In the genomic region with DNA sequence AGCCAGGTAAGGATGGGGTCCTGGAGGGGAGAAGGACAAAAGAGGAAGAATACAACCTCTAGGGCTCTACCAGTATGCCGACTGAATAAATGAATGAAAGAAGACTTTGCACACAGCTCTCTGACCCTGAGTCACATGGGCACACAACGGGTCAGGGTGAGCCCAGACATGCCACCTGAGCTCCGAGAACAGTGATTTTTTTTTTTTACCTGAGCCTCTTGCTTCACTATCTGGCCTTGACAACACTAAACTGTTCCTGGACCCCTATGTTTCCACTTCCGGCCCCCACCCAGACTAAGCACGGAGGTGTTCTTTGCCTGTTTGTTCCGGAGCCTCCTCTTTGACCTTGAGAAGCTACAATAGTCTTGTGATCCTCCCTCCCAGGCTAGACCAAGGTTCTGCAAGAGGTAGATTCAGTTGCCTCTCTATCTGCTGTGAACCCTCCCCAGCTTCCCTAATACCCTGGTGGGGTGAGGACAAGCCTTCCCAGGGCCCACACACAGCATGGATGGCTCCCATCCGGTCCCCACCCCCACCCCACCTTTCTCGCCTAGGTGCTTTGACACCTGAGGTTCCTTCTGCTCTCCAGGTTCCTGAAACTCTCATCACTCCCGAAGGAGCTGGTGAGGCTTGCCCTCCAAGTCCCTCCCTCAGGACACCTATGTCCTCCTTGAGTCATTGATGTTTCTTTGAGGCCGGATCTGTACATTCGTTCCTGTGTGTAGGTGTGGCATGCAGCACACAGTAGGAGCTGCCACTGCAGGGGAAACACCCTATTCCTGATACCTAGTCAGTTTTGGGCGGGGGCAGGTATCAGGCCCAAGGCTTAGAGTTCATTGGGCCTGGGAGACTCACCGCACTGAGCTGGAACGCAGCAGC, we compare ENCODE assay signal across 20 mouse cellular contexts. TPM values are rescaled to one million over a fixed set of nuclear protein-coding genes. Genes with fewer than 3 reads are reported as not detected.
DNase-seq lines count a peak whose midpoint lies in the region; ATAC-seq lines count a peak whose summit lies in the region.
"Had no signal": no experiment of that assay in that cellular context is flagged by ENCODE, and none has a peak within 500 bp of the region (broad histone marks: within the 10 kb centered on the region; RNA-seq: fewer than 3 reads in every experiment).

No protein-coding gene starts in this region.

- 70% methylated on average over 14 of the region's 14 CpGs for WGBS in neural tube, embryonic 11.5 days
- 58% methylated on average over 14 of the region's 14 CpGs for WGBS in hindbrain, embryonic 11.5 days
- 67% methylated on average over 14 of the region's 14 CpGs for WGBS in midbrain, embryonic 12.5 days

- no peaks in the 10 kb centered on the region for H3K9me3 ChIP-seq in neural tube, embryonic 11.5 days (ENCODE audit: control insufficient read depth, low read length)
- no peaks in the 10 kb centered on the region for H3K9me3 ChIP-seq in hindbrain, embryonic 11.5 days (ENCODE audit: control insufficient read depth, low read length)
- no peaks in the 10 kb centered on the region for H3K9me3 ChIP-seq in midbrain, embryonic 12.5 days
- H3K9me3 ChIP-seq: embryonic facial prominence, embryonic 13.5 days; heart, embryonic 13.5 days; limb, embryonic 13.5 days had no signal

- H3K4me2 ChIP-seq in neural tube, embryonic 11.5 days (ENCODE audit: low read depth): no peak overlapping the region
- no peak overlapping the region for H3K4me2 ChIP-seq in hindbrain, embryonic 11.5 days (replicated peaks; ENCODE audit: low read depth, low read length)
- peak overlapping the region; percentile 36 for H3K4me2 ChIP-seq in midbrain, embryonic 12.5 days (replicated peaks)
- H3K4me2 ChIP-seq: embryonic facial prominence, embryonic 13.5 days; heart, embryonic 13.5 days; limb, embryonic 13.5 days had no signal

- no peak overlapping the region for H3K4me3 ChIP-seq in neural tube, embryonic 11.5 days (ENCODE audit: low read depth, low read length)
- H3K4me3 ChIP-seq in hindbrain, embryonic 11.5 days (ENCODE audit: low read depth, low read length): no peak overlapping the region
- H3K4me3 ChIP-seq in midbrain, embryonic 12.5 days: no peak overlapping the region
- H3K4me3 ChIP-seq: embryonic facial prominence, embryonic 13.5 days; heart, embryonic 13.5 days; limb, embryonic 13.5 days had no signal

- H3K36me3 ChIP-seq in neural tube, embryonic 11.5 days (ENCODE audit: control insufficient read depth, insufficient read depth, low read length): no peaks in the 10 kb centered on the region
- H3K36me3 ChIP-seq in hindbrain, embryonic 11.5 days (ENCODE audit: control insufficient read depth, insufficient read depth, low read length): no peaks in the 10 kb centered on the region
- H3K36me3 ChIP-seq in midbrain, embryonic 12.5 days: no peaks in the 10 kb centered on the region
- H3K36me3 ChIP-seq: embryonic facial prominence, embryonic 13.5 days; G1E; heart, embryonic 13.5 days; limb, embryonic 13.5 days had no signal

- no peaks in the 10 kb centered on the region for H3K27me3 ChIP-seq in neural tube, embryonic 11.5 days (ENCODE audit: control insufficient read depth, insufficient read depth, low read length)
- H3K27me3 ChIP-seq in hindbrain, embryonic 11.5 days (ENCODE audit: control insufficient read depth, insufficient read depth, low read length): no peaks in the 10 kb centered on the region
- H3K27me3 ChIP-seq in midbrain, embryonic 12.5 days: no peaks in the 10 kb centered on the region; the same call in 1 of the 2 replicates
- H3K27me3 ChIP-seq: limb, embryonic 13.5 days had no signal

- DNase-seq in neural tube, embryonic 11.5 days (ENCODE audit: low spot score): no peak
- no peak for DNase-seq in neural tube, embryonic 10.5 days (ENCODE audit: extremely low spot score, low spot score)
- DNase-seq in hindbrain, embryonic 11.5 days (ENCODE audit: low spot score): no peak
- DNase-seq in kidney, postnatal 14 days: no peak
- DNase-seq in cerebellum, postnatal 4 days (ENCODE audit: low spot score in 2 of 2): no peak
- DNase-seq in spleen, postnatal 36 days (ENCODE audit: low spot score in 2 of 2): no peak
- DNase-seq in right cerebral cortex, adult 18-20 months: no peak
- DNase-seq: cerebellum, postnatal 14 days; gastrocnemius, postnatal 36 days; layer of hippocampus, adult 9-11 months; lung, postnatal 4 days; spleen, adult 18-20 months had no signal

- H3K27ac ChIP-seq in neural tube, embryonic 11.5 days (ENCODE audit: low read depth, low read length): 0 out of 2 replicates have a peak overlapping the region, but pooled peaks have one; percentile 31
- H3K27ac ChIP-seq in hindbrain, embryonic 11.5 days (ENCODE audit: low read depth, low read length): peak overlapping the region; percentile 88
- peak overlapping the region; percentile 84 for H3K27ac ChIP-seq in midbrain, embryonic 12.5 days (replicated peaks)
- H3K27ac ChIP-seq: embryonic facial prominence, embryonic 13.5 days; heart, embryonic 13.5 days; kidney, postnatal 0 days; limb, embryonic 13.5 days; stomach, postnatal 0 days had no signal

- ATAC-seq in neural tube, embryonic 11.5 days (ENCODE audit: insufficient read depth, low FRiP score, low TSS enrichment): no peak
- ATAC-seq in hindbrain, embryonic 11.5 days (ENCODE audit: low FRiP score): no peak
- peak; percentile 3 for ATAC-seq in midbrain, embryonic 12.5 days (ENCODE audit: low FRiP score, low read depth)
- ATAC-seq: inflammation-experienced regulatory T-cells, adult 6 months had no signal

- H3K4me1 ChIP-seq in neural tube, embryonic 11.5 days (ENCODE audit: control insufficient read depth, insufficient read depth, low read length): peaks cover 4% of the 10 kb centered on the region
- H3K4me1 ChIP-seq in hindbrain, embryonic 11.5 days (replicated peaks; ENCODE audit: control insufficient read depth, insufficient read depth, low read length): peaks cover 4% of the 10 kb centered on the region; the same call in 1 of the 2 replicates
- peaks cover 29% of the 10 kb centered on the region for H3K4me1 ChIP-seq in midbrain, embryonic 12.5 days
- H3K4me1 ChIP-seq: embryonic facial prominence, embryonic 13.5 days; heart, embryonic 13.5 days had no signal

- 0 out of 2 replicates have a peak overlapping the region, but pooled peaks have one; percentile 7 for H3K9ac ChIP-seq in neural tube, embryonic 11.5 days (ENCODE audit: low read length)
- H3K9ac ChIP-seq in hindbrain, embryonic 11.5 days (ENCODE audit: low read depth, low read length): peak overlapping the region; percentile 8; the same call in 1 of the 2 replicates
- no peak overlapping the region for H3K9ac ChIP-seq in midbrain, embryonic 12.5 days (replicated peaks)
- H3K9ac ChIP-seq: embryonic facial prominence, embryonic 13.5 days; heart, embryonic 13.5 days; limb, embryonic 13.5 days had no signal

RNA-seq across cellular contexts. Expression of gene Adgrd1, which starts 58.7 kb away (rescaled TPM):
- polyA plus RNA-seq in neural tube, embryonic 11.5 days (2014; fragmentation: Nextera tagmentation; extraction: Ambion mirVana): 0.16 TPM in 2 replicates
- polyA plus RNA-seq in hindbrain, embryonic 11.5 days (2014; fragmentation: Nextera tagmentation; extraction: Ambion mirVana): 0.05 and 0.20 TPM in 2 replicates
- polyA plus RNA-seq in midbrain, embryonic 12.5 days (2016; fragmentation: Nextera tagmentation; extraction: Ambion mirVana): 0.07 and 0.11 TPM in 2 replicates
- polyA plus RNA-seq: G1E had no signal

Comparison
In these comparisons a context has a peak if more than half of its experiments do, and no peak if none do; other contexts are left out.
1. H3K27ac ChIP-seq: peak in every context shown above with its lines; median percentile 88 in hindbrain, embryonic 11.5 days; 84 in midbrain, embryonic 12.5 days; 31 in neural tube, embryonic 11.5 days.